ENCODE assay signal across 17 mouse cellular contexts in the genomic region with DNA sequence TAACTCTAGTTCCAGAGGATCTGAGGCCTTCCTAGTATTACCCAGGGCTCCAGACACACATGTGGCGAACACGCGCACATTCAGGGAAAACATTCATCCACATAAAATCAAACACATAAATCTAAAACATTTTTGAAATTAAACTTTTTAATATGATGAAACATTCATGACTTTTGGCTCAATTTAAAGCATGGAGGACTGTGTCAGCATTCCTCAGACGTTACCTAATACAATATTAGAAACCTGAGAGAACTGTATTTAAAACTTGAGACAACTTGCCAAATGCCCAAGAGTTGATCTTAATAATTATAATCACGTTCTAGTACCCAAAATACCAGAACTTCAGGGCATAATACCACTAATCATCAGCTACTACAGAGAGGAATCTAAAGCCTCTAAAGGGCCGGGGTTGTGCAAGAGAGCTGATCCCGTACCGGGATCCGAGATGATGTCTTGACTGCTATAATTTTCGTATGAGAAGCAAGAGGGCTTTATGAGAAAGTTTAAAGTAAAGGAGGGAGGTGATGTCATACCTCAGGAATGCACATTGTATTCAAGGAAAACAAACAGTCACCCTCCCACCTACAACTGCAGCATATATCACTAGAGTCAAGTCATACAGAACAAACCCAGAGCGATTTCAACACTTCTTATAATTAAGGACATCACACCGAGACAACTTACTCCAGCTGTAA.
DNase-seq lines count a peak whose midpoint lies in the region; ATAC-seq and TF ChIP-seq lines count a peak whose summit lies in the region.
"Had no signal": no experiment of that assay in that cellular context is flagged by ENCODE, and none has a peak within 500 bp of the region (broad histone marks: within the 10 kb centered on the region; RNA-seq: fewer than 3 reads in every experiment).

No protein-coding gene starts in this region.

- TF ChIP-seq CTCF in hindbrain, postnatal 0 days (IDR thresholded peaks at IDR 0.05; ENCODE audit: low read depth) = no peak

- WGBS in heart, embryonic 13.5 days = 69% methylated on average over 12 of the region's 12 CpGs
- 58% methylated on average over 12 of the region's 12 CpGs for WGBS in kidney, embryonic 16.5 days
- WGBS in hindbrain, postnatal 0 days = 85% methylated on average over 12 of the region's 12 CpGs

- intact Hi-C loops in heart, postnatal 10 days (cut with DNase I) = loop anchor here (5.0 kb wide), 1 partner anchor 132 kb away; no protein-coding TSS in a partner anchor

- 0 out of 2 replicates have a peak overlapping the region, but pooled peaks have one; percentile 53 for H3K27ac ChIP-seq in heart, embryonic 13.5 days (replicated peaks)
- H3K27ac ChIP-seq in kidney, embryonic 16.5 days (ENCODE audit: low read length) = peak overlapping the region; percentile 53; the same call in 1 of the 2 replicates
- H3K27ac ChIP-seq in brown adipose tissue, adult 24 weeks (replicated peaks; ENCODE audit: low read depth, low read length) = peak overlapping the region; percentile 90
- H3K27ac ChIP-seq in hindbrain, postnatal 0 days = no peak overlapping the region
- H3K27ac ChIP-seq: hindbrain, embryonic 10.5 days; liver, embryonic 12.5 days; midbrain, embryonic 10.5 days; neural tube, embryonic 12.5 days had no signal

- no peak overlapping the region for H3K4me2 ChIP-seq in heart, embryonic 13.5 days
- no peak overlapping the region for H3K4me2 ChIP-seq in kidney, embryonic 16.5 days (replicated peaks; ENCODE audit: low read depth, low read length)
- H3K4me2 ChIP-seq in hindbrain, postnatal 0 days (ENCODE audit: low read depth, low read length) = no peak overlapping the region
- H3K4me2 ChIP-seq: liver, embryonic 12.5 days; neural tube, embryonic 12.5 days had no signal

- no peaks in the 10 kb centered on the region for H3K27me3 ChIP-seq in heart, embryonic 13.5 days (replicated peaks)
- no peaks in the 10 kb centered on the region for H3K27me3 ChIP-seq in kidney, embryonic 16.5 days (ENCODE audit: insufficient read depth, low read length)
- H3K27me3 ChIP-seq in hindbrain, postnatal 0 days (ENCODE audit: insufficient read depth, low read length) = no peaks in the 10 kb centered on the region
- H3K27me3 ChIP-seq: liver, embryonic 12.5 days; neural tube, embryonic 12.5 days had no signal

- H3K4me3 ChIP-seq in heart, embryonic 13.5 days = no peak overlapping the region
- no peak overlapping the region for H3K4me3 ChIP-seq in kidney, embryonic 16.5 days (ENCODE audit: low read length)
- peak overlapping the region; percentile 42; the same call in 1 of the 2 replicates for H3K4me3 ChIP-seq in brown adipose tissue, adult 24 weeks (ENCODE audit: insufficient read depth, low read depth, low read length)
- H3K4me3 ChIP-seq in hindbrain, postnatal 0 days (ENCODE audit: low read length) = no peak overlapping the region
- H3K4me3 ChIP-seq: hindbrain, embryonic 10.5 days; liver, embryonic 12.5 days; midbrain, embryonic 10.5 days; neural tube, embryonic 12.5 days had no signal

- H3K9ac ChIP-seq in heart, embryonic 13.5 days = no peak overlapping the region
- no peak overlapping the region for H3K9ac ChIP-seq in kidney, embryonic 16.5 days (replicated peaks; ENCODE audit: low read length)
- H3K9ac ChIP-seq in hindbrain, postnatal 0 days (replicated peaks; ENCODE audit: low read length) = no peak overlapping the region
- H3K9ac ChIP-seq: liver, embryonic 12.5 days; neural tube, embryonic 12.5 days had no signal

- ATAC-seq in heart, embryonic 13.5 days (ENCODE audit: extremely low read depth, insufficient number of reproducible peaks, low FRiP score, low TSS enrichment) = no peak
- ATAC-seq in kidney, embryonic 16.5 days (ENCODE audit: low FRiP score, low TSS enrichment) = peak; percentile 63; the same call in 1 of the 2 replicates
- no peak for ATAC-seq in activated CD4-positive, CD25-positive, alpha-beta regulatory T cell, adult 4 months
- no peak for ATAC-seq in hindbrain, postnatal 0 days
- ATAC-seq: liver, embryonic 12.5 days had no signal

- peaks cover 6% of the 10 kb centered on the region; the same call in 1 of the 2 replicates for H3K4me1 ChIP-seq in heart, embryonic 13.5 days
- H3K4me1 ChIP-seq in kidney, embryonic 16.5 days (ENCODE audit: insufficient read depth, low read length) = peaks cover 7% of the 10 kb centered on the region
- no peaks in the 10 kb centered on the region for H3K4me1 ChIP-seq in brown adipose tissue, adult 24 weeks (ENCODE audit: control insufficient read depth, insufficient read depth, insufficient read length, low read length)
- H3K4me1 ChIP-seq in hindbrain, postnatal 0 days (ENCODE audit: insufficient read depth, low read length) = no peaks in the 10 kb centered on the region
- H3K4me1 ChIP-seq: hindbrain, embryonic 10.5 days; liver, embryonic 12.5 days; midbrain, embryonic 10.5 days; neural tube, embryonic 12.5 days had no signal

- no peaks in the 10 kb centered on the region for H3K9me3 ChIP-seq in heart, embryonic 13.5 days
- no peaks in the 10 kb centered on the region for H3K9me3 ChIP-seq in kidney, embryonic 16.5 days (ENCODE audit: low read length)
- H3K9me3 ChIP-seq in hindbrain, postnatal 0 days (ENCODE audit: low read length) = no peaks in the 10 kb centered on the region
- H3K9me3 ChIP-seq: hindbrain, embryonic 10.5 days; liver, embryonic 12.5 days; midbrain, embryonic 10.5 days; neural tube, embryonic 12.5 days had no signal

- DNase-seq in heart, postnatal 10 days = no peak
- DNase-seq in kidney, postnatal 4 days = no peak
- DNase-seq in 3134 (ENCODE audit: extremely low read depth, insufficient read length, low spot score) = peak; percentile 16
- no peak for DNase-seq in hindbrain, postnatal 0 days (ENCODE audit: low spot score)
- DNase-seq: adrenal gland, adult 8-10 months; cerebellum, adult 11 months; cerebellum, postnatal 14 days; embryo, embryonic 11 days; kidney, postnatal 14 days had no signal

- peaks cover 45% of the 10 kb centered on the region for H3K36me3 ChIP-seq in heart, embryonic 13.5 days
- H3K36me3 ChIP-seq in kidney, embryonic 16.5 days (ENCODE audit: insufficient read depth, low read length) = 0 out of 2 replicates have a peak, but pooled peaks cover 3% of the 10 kb centered on the region
- H3K36me3 ChIP-seq in hindbrain, postnatal 0 days (ENCODE audit: insufficient read depth, low read length) = no peaks in the 10 kb centered on the region
- H3K36me3 ChIP-seq: liver, embryonic 12.5 days had no signal
